Mouse (Mus musculus) intestine, embryonic 14.5 days (tissue): Measurements from ENCODE around the gene Ccdc74a. TPM values are rescaled to one million over a fixed set of nuclear protein-coding genes. Genes with fewer than 3 reads are reported as not detected.
"Not testable (repeated sequence)": the region's sequence is repeated elsewhere in the genome, so short reads cannot be mapped to it uniquely, and the experiment has no call there.

Source experiments
- ATAC-seq: fragments of 200-750 bp; cut with Nextera tagmentation; replicated peaks from 2 replicates; pipeline ENCODE4 v1.8.0; 2017; ENCODE audit warnings: low read depth, moderate number of reproducible peaks, moderate TSS enrichment, moderate library complexity; ENCODE audit not compliant: low FRiP score, low TSS enrichment
- DNase-seq: peaks from one replicate; pipeline ENCODE4 v3.0.0-alpha.2; 2018; ENCODE audit warnings: low spot score
- H3K27ac ChIP-seq: fragments of 300-500 bp; sonication (generic); 2 replicates; pipeline ENCODE4 v1.5.1; 2014; ENCODE audit warnings: low read depth, mild to moderate bottlenecking, control low read depth
- H3K27me3 ChIP-seq: fragments of 300-500 bp; sonication (generic); replicated peaks from 2 replicates; pipeline ENCODE4 v1.6.1; 2014; ENCODE audit warnings: low read length, control low read depth; ENCODE audit not compliant: control insufficient read depth, insufficient read depth
- H3K36me3 ChIP-seq: fragments of 300-500 bp; sonication (generic); 2 replicates; pipeline ENCODE4 v1.6.1; 2014; ENCODE audit warnings: low read length, control low read depth; ENCODE audit not compliant: control insufficient read depth, insufficient read depth
- H3K4me1 ChIP-seq: fragments of 300-500 bp; sonication (generic); replicated peaks from 2 replicates; pipeline ENCODE4 v1.6.1; 2014; ENCODE audit warnings: low read length, control low read depth, mixed read lengths; ENCODE audit not compliant: control insufficient read depth, insufficient read depth
- H3K4me2 ChIP-seq: fragments of 300-500 bp; sonication (generic); 2 replicates; pipeline ENCODE4 v1.6.1; 2014; ENCODE audit warnings: low read length
- H3K4me3 ChIP-seq: fragments of 300-500 bp; sonication (generic); 2 replicates; pipeline ENCODE4 v1.5.1; 2014; ENCODE audit warnings: low read depth, low read length, control low read depth, mixed read lengths
- H3K9ac ChIP-seq: fragments of 300-500 bp; sonication (generic); 2 replicates; pipeline ENCODE4 v1.6.1; 2014; ENCODE audit warnings: mild to moderate bottlenecking, low read length
- H3K9me3 ChIP-seq: fragments of 300-500 bp; sonication (generic); 2 replicates; pipeline ENCODE4 v1.6.1; 2016; ENCODE audit warnings: low read length, control low read depth; ENCODE audit not compliant: control insufficient read depth
- WGBS: fragments of 180-500 bp; shearing (Covaris S2); extraction: QIAGEN DNeasy Blood & Tissue Kit; methylation state at CpG from one replicate; pipeline ENCODE4 v1.1.7; 2014; 5-methylcytosine and 5-hydroxymethylcytosine counted together
- polyA plus RNA-seq: library from polyadenylated mRNA; unstranded; fragments of >200 nt; fragmentation: Nextera tagmentation; extraction: Ambion mirVana; gene quantifications from 2 replicates; pipeline ENCODE4 v1.2.1, GENCODE M21; 2014

The Ccdc74a gene
- polyA plus RNA-seq, result 2.3 and 4.1 TPM in 2 replicates

- ATAC-seq, result peak; percentile 95
- Histone ChIP-seq H3K9me3 (no peaks in the 10 kb centered on the region), H3K4me1 (no peaks in the 10 kb centered on the region; the same call in 1 of the 2 replicates), H3K4me2 (peak within 1 kb of the TSS; percentile 69), H3K27me3 (no peaks in the 10 kb centered on the region), H3K4me3 (peak within 1 kb of the TSS; percentile 40), H3K9ac (peak within 1 kb of the TSS; percentile 43), H3K36me3 (peaks cover 46% of the 10 kb centered on the region), H3K27ac (no peak within 1 kb of the TSS)
- WGBS, result 3% methylated on average over 61 of the region's 65 CpGs
- DNase-seq, result peak; percentile 89
Measured at GRCm38 (mm10) chr16:17646310-17647114, at the start of gene Ccdc74a. Gene Ccdc74a, plus strand, starts transcription at chr16:17646470.

GRCm38 (mm10) chr16:17600944-17601562 lies 45.2 kb upstream of the Ccdc74a start:
- DNase-seq (no peak), ATAC-seq (no peak)
- Histone ChIP-seq H3K36me3 (no peaks in the 10 kb centered on the region), H3K9ac (no peak overlapping the region), H3K4me3 (no peak overlapping the region), H3K4me1 (no peaks in the 10 kb centered on the region), H3K4me2 (no peak overlapping the region), H3K27me3 (no peaks in the 10 kb centered on the region), H3K27ac (no peak overlapping the region), H3K9me3 (no peaks in the 10 kb centered on the region)
- WGBS, result 52% methylated on average over 3 of the region's 3 CpGs

GRCm38 (mm10) chr16:17604941-17605340 lies 41.3 kb upstream of the Ccdc74a start:
- Histone ChIP-seq H3K4me3 (no peak overlapping the region), H3K36me3 (no peaks in the 10 kb centered on the region), H3K4me1 (no peaks in the 10 kb centered on the region), H3K4me2 (no peak overlapping the region), H3K9me3 (no peaks in the 10 kb centered on the region), H3K9ac (no peak overlapping the region), H3K27me3 (no peaks in the 10 kb centered on the region), H3K27ac (no peak overlapping the region)
- DNase-seq (no peak), ATAC-seq (no peak)
- 72% methylated on average over 4 of the region's 4 CpGs for WGBS

- no peak for ATAC-seq
Measured at GRCm38 (mm10) chr16:17605684-17606083, 40.6 kb upstream of the Ccdc74a start.

GRCm38 (mm10) chr16:17611383-17611782 lies 34.9 kb upstream of the Ccdc74a start:
- Histone ChIP-seq H3K4me1 (no peaks in the 10 kb centered on the region), H3K4me3 (no peak overlapping the region), H3K27ac (no peak overlapping the region), H3K9me3 (no peaks in the 10 kb centered on the region), H3K27me3 (no peaks in the 10 kb centered on the region), H3K9ac (no peak overlapping the region), H3K36me3 (no peaks in the 10 kb centered on the region), H3K4me2 (no peak overlapping the region)
- no peak for ATAC-seq
- WGBS, result 70% methylated on average over 4 of the region's 4 CpGs
- DNase-seq, result no peak

More at GRCm38 (mm10) chr16:17605684-17606083, 40.6 kb upstream of the Ccdc74a start:
- Histone ChIP-seq H3K4me2 (no peak overlapping the region), H3K36me3 (no peaks in the 10 kb centered on the region), H3K27me3 (no peaks in the 10 kb centered on the region), H3K4me1 (no peaks in the 10 kb centered on the region), H3K27ac (no peak overlapping the region), H3K4me3 (no peak overlapping the region), H3K9ac (no peak overlapping the region), H3K9me3 (no peaks in the 10 kb centered on the region)
- no peak for DNase-seq
- WGBS, result 76% methylated on average over 5 of the region's 5 CpGs

- not testable (repeated sequence) for H3K36me3 ChIP-seq, H3K4me3 ChIP-seq, H3K9ac ChIP-seq, H3K27me3 ChIP-seq, H3K27ac ChIP-seq, DNase-seq, H3K4me2 ChIP-seq, H3K9me3 ChIP-seq, ATAC-seq, H3K4me1 ChIP-seq
- 92% methylated on average over 6 of the region's 6 CpGs for WGBS
Measured at GRCm38 (mm10) chr16:17614740-17615139, 31.5 kb upstream of the Ccdc74a start.

GRCm38 (mm10) chr16:17616212-17616611 lies 30.1 kb upstream of the Ccdc74a start:
- Histone ChIP-seq H3K4me1 (peaks cover 9% of the 10 kb centered on the region; the same call in 1 of the 2 replicates), H3K27ac (no peak overlapping the region), H3K36me3 (no peaks in the 10 kb centered on the region), H3K9ac (no peak overlapping the region), H3K4me3 (no peak overlapping the region), H3K9me3 (no peaks in the 10 kb centered on the region), H3K4me2 (no peak overlapping the region), H3K27me3 (no peaks in the 10 kb centered on the region)
- ATAC-seq (no peak), DNase-seq (peak; percentile 38)
- WGBS, result 79% methylated on average over 5 of the region's 5 CpGs

- Histone ChIP-seq H3K27me3 (no peaks in the 10 kb centered on the region), H3K36me3 (peaks cover 13% of the 10 kb centered on the region), H3K9ac (no peak overlapping the region), H3K4me3 (no peak overlapping the region), H3K27ac (no peak overlapping the region), H3K4me1 (peaks cover 9% of the 10 kb centered on the region; the same call in 1 of the 2 replicates), H3K9me3 (no peaks in the 10 kb centered on the region), H3K4me2 (peak overlapping the region; percentile 16; the same call in 1 of the 2 replicates)
- peak; percentile 78 for DNase-seq
- WGBS, result 12% methylated on average over 13 of the region's 13 CpGs
- ATAC-seq, result peak; percentile 51
Measured at GRCm38 (mm10) chr16:17617922-17618565, 28.2 kb upstream of the Ccdc74a start.
